Mouse (Mus musculus) spleen, adult 2 months (tissue): ENCODE results near the gene P2ry6.

Source experiments
- CTCF ChIP-seq: fragments of 200-500 bp; IDR thresholded peaks from 2 replicates; pipeline ENCODE4 v1.5.1; 2011; ENCODE audit warnings: mild to moderate bottlenecking, inconsistent platforms; ENCODE audit not compliant: insufficient read depth, insufficient read length, insufficient replicate concordance; ENCODE audit errors: extremely low read depth
- POLR2A ChIP-seq: fragments of 200-500 bp; IDR thresholded peaks from 2 replicates; pipeline ENCODE4 v1.6.1; 2011; ENCODE audit warnings: low read depth, low read length, inconsistent platforms

DNA sequence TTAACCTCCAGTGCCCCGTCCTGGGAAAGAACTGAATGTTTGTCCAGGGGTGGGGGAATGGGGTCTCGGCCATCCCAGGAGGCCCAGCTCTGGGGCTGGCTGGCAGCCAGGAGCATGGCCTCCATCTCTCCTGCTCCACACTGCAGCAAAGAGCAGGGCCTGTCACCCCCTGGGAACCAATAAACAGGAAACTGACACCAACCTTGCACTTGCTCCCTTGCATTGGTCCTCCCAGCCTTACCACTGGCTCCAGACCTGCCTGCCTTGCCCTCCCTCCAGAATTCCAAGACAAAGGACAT lies 54.7 kb downstream of the P2ry6 start:
- TF ChIP-seq CTCF = no peak
- TF ChIP-seq POLR2A = no peak
